Mouse (Mus musculus) adrenal gland (tissue): ENCODE data around the gene Agpat3.

Experiments
- intact Hi-C: fragments of 180-260 bp; cut with DNase I; formaldehyde crosslinking; loops from one replicate; pipeline ENCODE4 v1.15.1; 2025

Gene Agpat3

GRCm38 (mm10) chr10:78325916-78326647, 26.2 kb downstream of the Agpat3 start:
- intact Hi-C loops: loop anchor here (2.0 kb wide), 1 partner anchor 37 kb away; no protein-coding TSS in a partner anchor

- intact Hi-C loops: loop anchor here (2.0 kb wide), 1 partner anchor 38 kb away; no protein-coding TSS in a partner anchor
Observed at GRCm38 (mm10) chr10:78324556-78325164, 27.6 kb downstream of the Agpat3 start.

- intact Hi-C loops: no loop called here
Observed at GRCm38 (mm10) chr10:78323214-78323880, 28.9 kb downstream of the Agpat3 start.

GRCm38 (mm10) chr10:78322806-78323205, 29.5 kb downstream of the Agpat3 start:
- intact Hi-C loops: no loop called here

GRCm38 (mm10) chr10:78321133-78321757, 31.0 kb downstream of the Agpat3 start:
- intact Hi-C loops: no loop called here

GRCm38 (mm10) chr10:78320526-78320925, 31.8 kb downstream of the Agpat3 start:
- intact Hi-C loops: no loop called here

- intact Hi-C loops: no loop called here
Observed at GRCm38 (mm10) chr10:78319940-78320339, 32.3 kb downstream of the Agpat3 start.

- intact Hi-C loops: no loop called here
Observed at GRCm38 (mm10) chr10:78317270-78317923, 34.9 kb downstream of the Agpat3 start.

GRCm38 (mm10) chr10:78316228-78317087, 35.8 kb downstream of the Agpat3 start:
- intact Hi-C loops: no loop called here

- intact Hi-C loops: no loop called here
Observed at GRCm38 (mm10) chr10:78315145-78315544, 37.1 kb downstream of the Agpat3 start.

- intact Hi-C loops: no loop called here
Observed at GRCm38 (mm10) chr10:78311886-78312635, 40.2 kb downstream of the Agpat3 start.

- intact Hi-C loops: no loop called here
Observed at GRCm38 (mm10) chr10:78310747-78311267, 41.5 kb downstream of the Agpat3 start.

- intact Hi-C loops: no loop called here
Observed at GRCm38 (mm10) chr10:78308617-78309016, 43.7 kb downstream of the Agpat3 start.

- intact Hi-C loops: no loop called here
Observed at GRCm38 (mm10) chr10:78307391-78307790, 44.9 kb downstream of the Agpat3 start.

- intact Hi-C loops: no loop called here
Observed at GRCm38 (mm10) chr10:78306027-78306426, 46.3 kb downstream of the Agpat3 start.

GRCm38 (mm10) chr10:78304996-78305395, 47.3 kb downstream of the Agpat3 start:
- intact Hi-C loops: no loop called here

- intact Hi-C loops: no loop called here
Observed at GRCm38 (mm10) chr10:78303675-78304074, 48.6 kb downstream of the Agpat3 start.

- intact Hi-C loops: no loop called here
Observed at GRCm38 (mm10) chr10:78300061-78300460, 52.2 kb downstream of the Agpat3 start.
